ENCODE assay signal across 10 mouse cellular contexts in genomic region chr4:141012558-141012957, GRCm38 (mm10). TPM values are rescaled to one million over a fixed set of nuclear protein-coding genes. Genes with fewer than 3 reads are reported as not detected.
DNase-seq lines count a peak whose midpoint lies in the region; ATAC-seq and TF ChIP-seq lines count a peak whose summit lies in the region.
"Had no signal": no experiment of that assay in that cellular context is flagged by ENCODE, and none has a peak within 500 bp of the region (broad histone marks: within the 10 kb centered on the region; RNA-seq: fewer than 3 reads in every experiment).

No protein-coding gene starts in this region.

- H3K27ac ChIP-seq in layer of hippocampus, adult 2 months: peak overlapping the region; percentile 78
- H3K27ac ChIP-seq in embryonic facial prominence, embryonic 12.5 days: peak overlapping the region; percentile 96
- peak overlapping the region; percentile 87 for H3K27ac ChIP-seq in hindbrain, embryonic 13.5 days
- peak overlapping the region; percentile 85 for H3K27ac ChIP-seq in neural tube, embryonic 13.5 days (replicated peaks)

- peaks cover 30% of the 10 kb centered on the region for H3K4me1 ChIP-seq in embryonic facial prominence, embryonic 12.5 days
- H3K4me1 ChIP-seq in hindbrain, embryonic 13.5 days (replicated peaks): peaks cover 54% of the 10 kb centered on the region
- peaks cover 52% of the 10 kb centered on the region for H3K4me1 ChIP-seq in neural tube, embryonic 13.5 days (replicated peaks)

- peaks cover 59% of the 10 kb centered on the region for H3K36me3 ChIP-seq in embryonic facial prominence, embryonic 12.5 days
- H3K36me3 ChIP-seq in hindbrain, embryonic 13.5 days: peaks cover 60% of the 10 kb centered on the region
- peaks cover 64% of the 10 kb centered on the region for H3K36me3 ChIP-seq in neural tube, embryonic 13.5 days

- peak overlapping the region; percentile 83 for H3K4me2 ChIP-seq in embryonic facial prominence, embryonic 12.5 days (replicated peaks)
- H3K4me2 ChIP-seq in hindbrain, embryonic 13.5 days: peak overlapping the region; percentile 86
- peak overlapping the region; percentile 85 for H3K4me2 ChIP-seq in neural tube, embryonic 13.5 days

- peak overlapping the region; percentile 9; the same call in 1 of the 2 replicates for H3K9ac ChIP-seq in embryonic facial prominence, embryonic 12.5 days
- H3K9ac ChIP-seq in hindbrain, embryonic 13.5 days: peak overlapping the region; percentile 87
- H3K9ac ChIP-seq in neural tube, embryonic 13.5 days: peak overlapping the region; percentile 90

- TF ChIP-seq CTCF in layer of hippocampus, adult 2 months (conservative IDR thresholded peaks at IDR 0.05): no peak

- H3K27me3 ChIP-seq in embryonic facial prominence, embryonic 12.5 days: no peaks in the 10 kb centered on the region
- H3K27me3 ChIP-seq in hindbrain, embryonic 13.5 days: no peaks in the 10 kb centered on the region
- H3K27me3 ChIP-seq in neural tube, embryonic 13.5 days: no peaks in the 10 kb centered on the region

- no peak overlapping the region for H3K4me3 ChIP-seq in layer of hippocampus, adult 2 months
- peak overlapping the region; percentile 71; the same call in 1 of the 2 replicates for H3K4me3 ChIP-seq in embryonic facial prominence, embryonic 12.5 days
- H3K4me3 ChIP-seq in hindbrain, embryonic 13.5 days: no peak overlapping the region
- 0 out of 2 replicates have a peak overlapping the region, but pooled peaks have one; percentile 74 for H3K4me3 ChIP-seq in neural tube, embryonic 13.5 days

- H3K9me3 ChIP-seq in embryonic facial prominence, embryonic 12.5 days: no peaks in the 10 kb centered on the region
- H3K9me3 ChIP-seq in hindbrain, embryonic 13.5 days: no peaks in the 10 kb centered on the region
- H3K9me3 ChIP-seq in neural tube, embryonic 13.5 days: no peaks in the 10 kb centered on the region
- H3K9me3 ChIP-seq: G1E had no signal

- DNase-seq in layer of hippocampus, adult 2 months (ENCODE audit: low spot score in 2 of 2): peak in 1 of 2 experiments; percentile 34
- no peak for DNase-seq in layer of hippocampus, postnatal 25 days (ENCODE audit: extremely low spot score in 1 of 2, low spot score in 1 of 2)
- DNase-seq in spleen, postnatal 14 days (ENCODE audit: low spot score in 2 of 2): no peak
- no peak for DNase-seq in right cerebral cortex, postnatal 14 days
- DNase-seq: lung, postnatal 36 days; thymus, postnatal 25 days had no signal

- ATAC-seq in embryonic facial prominence, embryonic 12.5 days (ENCODE audit: insufficient number of reproducible peaks, insufficient read depth, low FRiP score, low TSS enrichment): no peak
- ATAC-seq in hindbrain, embryonic 13.5 days (ENCODE audit: low FRiP score): no peak
- no peak for ATAC-seq in neural tube, embryonic 13.5 days (ENCODE audit: low read depth)

- WGBS in embryonic facial prominence, embryonic 12.5 days: 79% methylated on average over 10 of the region's 10 CpGs
- 67% methylated on average over 10 of the region's 10 CpGs for WGBS in hindbrain, embryonic 13.5 days
- 52% methylated on average over 8 of the region's 10 CpGs for WGBS in neural tube, embryonic 13.5 days

RNA-seq across cellular contexts. Expression of gene Mfap2, which starts 2.3 kb away (rescaled TPM):
- 1 to 10 TPM; 4.5 to 6.9 TPM for total RNA-seq in layer of hippocampus, adult 2 months (2021)
- total RNA-seq in layer of hippocampus, postnatal 25 days (2021): 1 to 10 TPM; 5.2 to 5.7 TPM
- 646 and 656 TPM in 2 replicates for polyA plus RNA-seq in embryonic facial prominence, embryonic 12.5 days (2016; fragmentation: Nextera tagmentation; extraction: Ambion mirVana)
- 198 and 227 TPM in 2 replicates for polyA plus RNA-seq in hindbrain, embryonic 13.5 days (2015; fragmentation: Nextera tagmentation; extraction: Ambion mirVana)
- 248 and 255 TPM in 2 replicates for polyA plus RNA-seq in neural tube, embryonic 13.5 days (2015; fragmentation: Nextera tagmentation; extraction: Ambion mirVana)
- total RNA-seq: G1E had no signal
- polyA plus RNA-seq: G1E had no signal

RNA-seq across cellular contexts. Expression of gene Atp13a2, which starts 25.9 kb away (rescaled TPM):
- 100 to 1,000 TPM; 155 to 162 TPM for total RNA-seq in layer of hippocampus, adult 2 months (2021)
- 100 to 1,000 TPM; 168 to 172 TPM for total RNA-seq in layer of hippocampus, postnatal 25 days (2021)
- polyA plus RNA-seq in embryonic facial prominence, embryonic 12.5 days (2016; fragmentation: Nextera tagmentation; extraction: Ambion mirVana): 56.1 and 63.3 TPM in 2 replicates
- 140 TPM in 2 replicates for polyA plus RNA-seq in hindbrain, embryonic 13.5 days (2015; fragmentation: Nextera tagmentation; extraction: Ambion mirVana)
- polyA plus RNA-seq in neural tube, embryonic 13.5 days (2015; fragmentation: Nextera tagmentation; extraction: Ambion mirVana): 133 and 144 TPM in 2 replicates

RNA-seq across cellular contexts. Expression of gene Crocc, which starts 47.8 kb away (rescaled TPM):
- 10 to 100 TPM; 83.1 to 89.8 TPM for total RNA-seq in layer of hippocampus, adult 2 months (2021)
- 10 to 100 TPM; 46.3 to 73.9 TPM for total RNA-seq in layer of hippocampus, postnatal 25 days (2021)
- 13.2 TPM in 2 replicates for polyA plus RNA-seq in embryonic facial prominence, embryonic 12.5 days (2016; fragmentation: Nextera tagmentation; extraction: Ambion mirVana)
- polyA plus RNA-seq in hindbrain, embryonic 13.5 days (2015; fragmentation: Nextera tagmentation; extraction: Ambion mirVana): 6.0 and 6.2 TPM in 2 replicates
- 4.9 and 7.2 TPM in 2 replicates for polyA plus RNA-seq in neural tube, embryonic 13.5 days (2015; fragmentation: Nextera tagmentation; extraction: Ambion mirVana)

RNA-seq across cellular contexts. Expression of gene Sdhb, which starts 51.6 kb away (rescaled TPM):
- 100 to 1,000 TPM; 170 to 183 TPM for total RNA-seq in layer of hippocampus, adult 2 months (2021)
- 100 to 1,000 TPM; 182 to 190 TPM for total RNA-seq in layer of hippocampus, postnatal 25 days (2021)
- 388 and 392 TPM in 2 replicates for polyA plus RNA-seq in embryonic facial prominence, embryonic 12.5 days (2016; fragmentation: Nextera tagmentation; extraction: Ambion mirVana)
- 442 and 459 TPM in 2 replicates for polyA plus RNA-seq in hindbrain, embryonic 13.5 days (2015; fragmentation: Nextera tagmentation; extraction: Ambion mirVana)
- polyA plus RNA-seq in neural tube, embryonic 13.5 days (2015; fragmentation: Nextera tagmentation; extraction: Ambion mirVana): 473 and 497 TPM in 2 replicates

Comparison
In these comparisons a context has a peak if more than half of its experiments do, and no peak if none do; other contexts are left out.
1. H3K4me3 ChIP-seq: peak in embryonic facial prominence, embryonic 12.5 days (single experiment) and neural tube, embryonic 13.5 days (single experiment); none in layer of hippocampus, adult 2 months (single experiment) and hindbrain, embryonic 13.5 days (single experiment).
2. H3K9ac ChIP-seq: peak in every context shown above with its lines; median percentile 90 in neural tube, embryonic 13.5 days; 87 in hindbrain, embryonic 13.5 days; 9 in embryonic facial prominence, embryonic 12.5 days.
3. Peak in every context shown above with its lines, with median percentiles within 50 percentile points of each other: H3K27ac ChIP-seq and H3K4me2 ChIP-seq.